Mouse (Mus musculus): ENCODE measurements around the gene Car11.

- no peak for TF ChIP-seq CTCF (IDR thresholded peaks at IDR 0.05; ENCODE audit: low read depth, low read length)
- TF ChIP-seq GATA1 (IDR thresholded peaks at IDR 0.05; ENCODE audit: borderline replicate concordance, low read length): no peak
- no peak for TF ChIP-seq POLR2AphosphoS5 (IDR thresholded peaks at IDR 0.05; ENCODE audit: insufficient replicate concordance, low read depth, low read length)
- TF ChIP-seq GATA2 (IDR thresholded peaks at IDR 0.05; ENCODE audit: borderline replicate concordance, low read depth, low read length): no peak
- TF ChIP-seq TAL1 (conservative IDR thresholded peaks at IDR 0.05; ENCODE audit: low read depth, low read length): no peak
Observed at GRCm38 (mm10) chr7:45741777-45742176, 42.1 kb downstream of the Car11 start.
